Mouse (Mus musculus): ENCODE data around the gene Sgpp2. TPM values are rescaled to one million over a fixed set of nuclear protein-coding genes. Genes with fewer than 3 reads are reported as not detected.

Gene Sgpp2
- polyA plus RNA-seq, 1 experiment, result 0.67 TPM

DNA sequence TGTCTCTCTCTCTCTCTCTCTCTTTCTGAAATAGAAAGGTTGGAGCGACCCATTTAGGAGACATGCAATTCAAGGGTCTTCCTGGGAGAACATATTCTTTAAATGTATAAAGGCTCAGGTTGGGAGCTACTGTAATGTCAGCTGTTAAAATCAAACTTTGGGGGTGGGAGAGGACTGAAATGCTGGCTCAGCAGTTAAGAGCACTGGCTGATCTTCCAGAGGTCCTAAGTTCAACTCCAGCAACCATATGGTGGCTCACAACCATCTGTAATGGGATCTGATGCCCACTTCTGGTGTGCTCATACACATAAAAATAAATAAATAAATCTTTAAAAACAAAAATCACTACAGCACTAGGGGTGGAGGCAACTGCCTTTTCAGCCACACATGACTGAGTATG is 1.5 kb upstream of the Sgpp2 start:
- Histone ChIP-seq H3K4me3 (ENCODE audit: control insufficient read depth, insufficient read depth, low read length) (no peak overlapping the region), H3K36me3 (ENCODE audit: control insufficient read depth, insufficient read depth, low read length) (no peaks in the 10 kb centered on the region), H3K27me3 (ENCODE audit: control insufficient read depth, insufficient read depth, low read length) (peaks cover 5% of the 10 kb centered on the region; the same call in 1 of the 2 replicates), H3K27ac (ENCODE audit: control insufficient read depth, insufficient read depth, low read length) (no peak overlapping the region), H3K4me1 (replicated peaks; ENCODE audit: control insufficient read depth, insufficient read depth, low read length) (no peaks in the 10 kb centered on the region)
- WGBS, result 77% methylated on average over 1 of the region's 1 CpGs
- no peak for TF ChIP-seq POLR2A (IDR thresholded peaks at IDR 0.05; ENCODE audit: control insufficient read depth, extremely low read depth, insufficient read depth, low read length, poor library complexity)
- no peak for TF ChIP-seq CTCF (IDR thresholded peaks at IDR 0.05; ENCODE audit: borderline replicate concordance, control insufficient read depth, extremely low read depth, insufficient read depth, low read length, poor library complexity)
- no peak for DNase-seq

DNA sequence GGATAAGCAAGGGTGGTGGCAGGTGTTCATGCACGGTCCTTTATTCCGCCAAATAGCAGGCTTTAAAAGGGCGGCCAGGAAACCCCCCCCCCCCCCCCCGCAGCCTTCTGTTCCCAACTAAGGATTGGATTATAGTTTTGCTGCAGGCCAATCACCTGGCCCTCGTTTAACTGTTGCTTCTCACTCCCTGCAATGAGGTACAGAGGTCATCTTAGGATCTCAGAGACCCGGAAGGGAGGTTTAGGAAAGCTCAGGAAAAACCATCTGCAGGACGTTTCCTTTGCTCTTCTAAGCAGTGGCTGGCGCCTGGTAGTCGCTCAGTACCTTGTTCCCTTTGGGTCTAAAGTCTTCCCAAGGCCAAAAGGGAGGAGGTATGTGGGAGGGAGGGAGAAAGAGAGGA is 865 bp upstream of the Sgpp2 start:
- H3K27me3 ChIP-seq (ENCODE audit: control insufficient read depth, insufficient read depth, low read length), result peaks cover 5% of the 10 kb centered on the region; the same call in 1 of the 2 replicates
- no peaks in the 10 kb centered on the region for H3K36me3 ChIP-seq (ENCODE audit: control insufficient read depth, insufficient read depth, low read length)
- no peak for DNase-seq
- no peak overlapping the region for H3K27ac ChIP-seq (ENCODE audit: control insufficient read depth, insufficient read depth, low read length)
- H3K4me3 ChIP-seq (ENCODE audit: control insufficient read depth, insufficient read depth, low read length), result no peak overlapping the region
- TF ChIP-seq CTCF (IDR thresholded peaks at IDR 0.05; ENCODE audit: borderline replicate concordance, control insufficient read depth, extremely low read depth, insufficient read depth, low read length, poor library complexity) (no peak), POLR2A (IDR thresholded peaks at IDR 0.05; ENCODE audit: control insufficient read depth, extremely low read depth, insufficient read depth, low read length, poor library complexity) (no peak)
- no peaks in the 10 kb centered on the region for H3K4me1 ChIP-seq (replicated peaks; ENCODE audit: control insufficient read depth, insufficient read depth, low read length)
- WGBS, result 8% methylated on average over 9 of the region's 9 CpGs

DNA sequence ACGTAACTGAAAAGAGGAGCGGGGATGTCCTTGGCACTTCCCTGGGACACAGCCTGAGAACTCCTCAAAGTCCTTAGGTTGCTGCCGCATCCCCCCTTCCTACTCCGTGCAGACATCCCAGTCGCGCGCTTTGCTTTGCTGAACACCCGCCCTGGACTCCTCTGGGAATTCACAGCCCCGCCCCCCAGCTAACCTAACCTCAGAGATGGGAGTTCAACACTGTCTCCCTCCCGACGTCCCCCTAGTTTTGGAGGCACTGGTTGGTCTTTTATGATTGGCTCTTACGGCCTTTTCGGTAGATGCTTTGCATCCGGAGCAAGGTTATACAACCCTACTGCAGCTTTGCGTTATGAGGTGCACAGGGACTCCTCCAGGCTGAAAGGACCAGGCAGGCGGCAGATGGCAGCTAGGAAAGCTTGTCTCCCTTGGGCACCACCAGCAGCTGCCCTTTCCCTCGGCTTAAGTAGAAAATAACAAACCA is 756 bp downstream of the Sgpp2 start:
- 4% methylated on average over 17 of the region's 17 CpGs for WGBS

GRCm38 (mm10) chr1:78311482-78311881 is 1.3 kb downstream of the Sgpp2 start:
- Histone ChIP-seq H3K4me3 (ENCODE audit: control insufficient read depth, insufficient read depth, low read length) (no peak overlapping the region), H3K36me3 (ENCODE audit: control insufficient read depth, insufficient read depth, low read length) (no peaks in the 10 kb centered on the region), H3K27ac (ENCODE audit: control insufficient read depth, insufficient read depth, low read length) (no peak overlapping the region), H3K27me3 (ENCODE audit: control insufficient read depth, insufficient read depth, low read length) (peaks cover 5% of the 10 kb centered on the region; the same call in 1 of the 2 replicates), H3K4me1 (replicated peaks; ENCODE audit: control insufficient read depth, insufficient read depth, low read length) (no peaks in the 10 kb centered on the region)
- no peak for TF ChIP-seq CTCF (IDR thresholded peaks at IDR 0.05; ENCODE audit: borderline replicate concordance, control insufficient read depth, extremely low read depth, insufficient read depth, low read length, poor library complexity)
- TF ChIP-seq POLR2A (IDR thresholded peaks at IDR 0.05; ENCODE audit: control insufficient read depth, extremely low read depth, insufficient read depth, low read length, poor library complexity), result no peak
- 5% methylated on average over 7 of the region's 7 CpGs for WGBS
- DNase-seq, result no peak

More for the DNA sequence above, 756 bp downstream of the Sgpp2 start:
- Histone ChIP-seq H3K36me3 (ENCODE audit: control insufficient read depth, insufficient read depth, low read length) (no peaks in the 10 kb centered on the region), H3K27me3 (ENCODE audit: control insufficient read depth, insufficient read depth, low read length) (peaks cover 5% of the 10 kb centered on the region; the same call in 1 of the 2 replicates), H3K4me3 (ENCODE audit: control insufficient read depth, insufficient read depth, low read length) (no peak overlapping the region), H3K4me1 (replicated peaks; ENCODE audit: control insufficient read depth, insufficient read depth, low read length) (no peaks in the 10 kb centered on the region), H3K27ac (ENCODE audit: control insufficient read depth, insufficient read depth, low read length) (no peak overlapping the region)
- no peak for DNase-seq
- TF ChIP-seq CTCF (IDR thresholded peaks at IDR 0.05; ENCODE audit: borderline replicate concordance, control insufficient read depth, extremely low read depth, insufficient read depth, low read length, poor library complexity) (no peak), POLR2A (IDR thresholded peaks at IDR 0.05; ENCODE audit: control insufficient read depth, extremely low read depth, insufficient read depth, low read length, poor library complexity) (no peak)

- Histone ChIP-seq H3K4me1 (replicated peaks; ENCODE audit: control insufficient read depth, insufficient read depth, low read length) (no peaks in the 10 kb centered on the region), H3K36me3 (ENCODE audit: control insufficient read depth, insufficient read depth, low read length) (no peaks in the 10 kb centered on the region), H3K27me3 (ENCODE audit: control insufficient read depth, insufficient read depth, low read length) (peaks cover 5% of the 10 kb centered on the region; the same call in 1 of the 2 replicates), H3K4me3 (ENCODE audit: control insufficient read depth, insufficient read depth, low read length) (no peak overlapping the region), H3K27ac (ENCODE audit: control insufficient read depth, insufficient read depth, low read length) (no peak overlapping the region)
- WGBS, result 84% methylated on average over 4 of the region's 4 CpGs
- TF ChIP-seq CTCF (IDR thresholded peaks at IDR 0.05; ENCODE audit: borderline replicate concordance, control insufficient read depth, extremely low read depth, insufficient read depth, low read length, poor library complexity) (no peak), POLR2A (IDR thresholded peaks at IDR 0.05; ENCODE audit: control insufficient read depth, extremely low read depth, insufficient read depth, low read length, poor library complexity) (no peak)
- no peak for DNase-seq
Observed at GRCm38 (mm10) chr1:78312917-78313316, 2.8 kb downstream of the Sgpp2 start.

GRCm38 (mm10) chr1:78313961-78314360 is 3.8 kb downstream of the Sgpp2 start:
- no peak for DNase-seq
- Histone ChIP-seq H3K27me3 (ENCODE audit: control insufficient read depth, insufficient read depth, low read length) (peaks cover 5% of the 10 kb centered on the region; the same call in 1 of the 2 replicates), H3K4me3 (ENCODE audit: control insufficient read depth, insufficient read depth, low read length) (no peak overlapping the region), H3K36me3 (ENCODE audit: control insufficient read depth, insufficient read depth, low read length) (no peaks in the 10 kb centered on the region), H3K4me1 (replicated peaks; ENCODE audit: control insufficient read depth, insufficient read depth, low read length) (no peaks in the 10 kb centered on the region), H3K27ac (ENCODE audit: control insufficient read depth, insufficient read depth, low read length) (no peak overlapping the region)
- no peak for TF ChIP-seq CTCF (IDR thresholded peaks at IDR 0.05; ENCODE audit: borderline replicate concordance, control insufficient read depth, extremely low read depth, insufficient read depth, low read length, poor library complexity)
- no peak for TF ChIP-seq POLR2A (IDR thresholded peaks at IDR 0.05; ENCODE audit: control insufficient read depth, extremely low read depth, insufficient read depth, low read length, poor library complexity)
- WGBS, result 79% methylated on average over 4 of the region's 4 CpGs
